Mouse (Mus musculus) heart, postnatal 25 days (tissue): Measurements from ENCODE around the gene Mon2. TPM values are rescaled to one million over a fixed set of nuclear protein-coding genes. Genes with fewer than 3 reads are reported as not detected.

ENCODE experiments used
- DNase-seq: peaks from one replicate; pipeline ENCODE4 v3.0.0; 2022; ENCODE audit warnings: low spot score
- intact Hi-C: fragments of 180-260 bp; cut with DNase I; formaldehyde crosslinking; loops from one replicate; pipeline ENCODE4 v1.15.1; 2025
- total RNA-seq, 2 experiments: library from RNA; stranded (reverse); gene quantifications; 2 replicates each; pipeline ENCODE4 v1.2.3; 2021

Gene Mon2
- total RNA-seq, 2 experiments from 2014 or later = 38.1 to 38.4 TPM

GRCm38 (mm10) chr10:122999356-122999755, 76.9 kb downstream of the Mon2 start:
- DNase-seq = no peak
- intact Hi-C loops = no loop called here

GRCm38 (mm10) chr10:122997852-122998251, 78.5 kb downstream of the Mon2 start:
- intact Hi-C loops = no loop called here
- DNase-seq = no peak

- intact Hi-C loops = no loop called here
- DNase-seq = no peak
Observed at GRCm38 (mm10) chr10:122994402-122995107, 81.8 kb downstream of the Mon2 start.

DNA sequence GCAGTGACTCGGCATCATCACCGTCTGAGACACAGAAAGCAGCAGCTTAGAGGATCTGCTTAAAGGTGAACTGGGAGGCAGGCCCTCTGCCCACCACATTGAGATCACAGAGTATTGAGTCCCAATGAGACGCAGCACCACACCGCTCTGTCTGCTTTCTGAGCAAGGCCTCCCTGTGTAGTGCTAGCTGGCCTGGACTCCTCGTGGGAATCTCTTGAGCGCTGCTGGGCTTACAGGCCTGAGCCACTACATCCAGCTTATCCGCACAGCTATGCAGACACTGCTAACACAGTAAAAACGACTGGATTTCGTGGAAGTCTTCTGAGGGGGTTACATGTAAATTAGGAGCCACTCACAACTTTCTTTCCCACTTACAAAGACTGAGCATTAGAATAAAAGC, 84.7 kb downstream of the Mon2 start:
- intact Hi-C loops = no loop called here
- no peak for DNase-seq

DNA sequence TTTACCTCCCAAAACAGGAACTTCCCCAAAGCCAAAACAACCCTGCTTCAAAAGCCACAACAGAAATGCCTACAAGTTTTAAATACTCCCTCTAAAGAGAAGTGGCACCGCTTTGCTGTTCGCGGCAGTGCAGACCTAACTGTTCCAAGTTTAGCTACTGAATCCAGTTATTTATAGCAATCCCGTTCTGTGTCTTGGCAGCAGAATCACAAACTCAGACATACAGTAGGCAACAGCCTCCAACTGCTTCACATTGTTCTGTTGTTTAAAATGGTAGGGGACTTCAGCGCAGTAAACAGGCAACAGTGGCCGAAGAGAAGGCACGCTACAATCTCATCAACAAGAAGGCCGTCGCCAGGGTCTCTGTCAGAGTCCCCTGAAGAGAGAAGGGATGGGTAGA, 85.3 kb downstream of the Mon2 start:
- intact Hi-C loops = no loop called here
- DNase-seq = no peak

DNA sequence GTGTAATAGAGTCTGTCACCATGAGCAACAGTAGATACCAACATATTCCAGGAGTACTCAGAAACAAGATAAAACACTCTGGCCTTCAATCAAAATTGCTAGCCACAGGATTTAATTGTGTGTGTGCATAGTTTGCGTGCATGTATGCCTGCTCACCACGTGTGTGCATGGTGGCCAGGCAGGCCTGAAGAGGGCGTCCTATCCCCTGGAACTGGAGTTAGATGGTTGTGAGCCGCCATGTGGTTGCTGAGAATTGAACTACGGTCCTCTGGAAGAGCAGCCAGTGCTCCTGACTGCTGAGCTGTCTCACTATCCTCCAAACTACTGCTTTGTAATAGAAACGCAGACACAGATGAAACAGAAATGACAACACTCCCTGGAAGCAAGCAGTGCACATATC, 85.7 kb downstream of the Mon2 start:
- intact Hi-C loops = no loop called here
- DNase-seq = no peak

DNA sequence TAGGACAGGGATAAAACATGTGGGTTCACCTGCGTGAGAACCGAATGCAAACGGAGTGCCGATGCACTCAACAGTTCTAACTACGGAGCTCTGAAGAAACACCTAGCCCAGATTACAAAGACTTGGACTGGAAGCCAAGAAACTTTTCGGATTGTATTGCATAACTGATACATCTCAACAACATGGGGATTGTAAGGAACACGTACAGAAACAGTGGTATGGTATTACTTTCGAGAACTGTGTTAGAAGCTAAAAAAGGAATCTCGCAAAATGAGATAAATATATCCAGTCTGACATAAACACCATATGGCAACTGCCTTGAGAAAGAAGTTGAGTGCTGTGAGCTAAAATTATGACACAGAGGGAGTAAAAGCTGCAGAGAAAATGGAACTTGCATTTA, 86.4 kb downstream of the Mon2 start:
- intact Hi-C loops = loop anchor here (5.0 kb wide), 2 partner anchors 78 to 103 kb away; no protein-coding TSS in a partner anchor
- no peak for DNase-seq

DNA sequence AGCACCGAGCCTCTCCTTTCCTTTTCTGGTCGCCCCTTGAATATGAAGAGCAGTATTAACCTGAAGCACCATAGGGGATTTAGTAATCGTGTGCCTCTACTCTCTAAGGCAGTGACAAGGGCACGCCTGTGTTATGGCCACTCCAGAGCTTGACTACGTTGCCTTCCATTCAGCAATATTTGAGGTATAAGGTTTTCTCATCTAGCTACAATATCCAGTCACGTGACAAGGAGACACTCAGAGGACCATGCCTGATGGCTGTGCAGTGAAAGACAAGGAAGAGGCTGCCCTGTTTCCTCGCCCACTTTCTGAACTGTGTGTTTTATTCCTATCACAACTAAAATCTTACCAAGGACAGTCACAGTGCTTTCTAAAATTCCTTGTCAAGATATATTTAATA, 87.9 kb downstream of the Mon2 start:
- no peak for DNase-seq
- intact Hi-C loops = loop anchor here (5.0 kb wide), 2 partner anchors 76 to 101 kb away; no protein-coding TSS in a partner anchor

GRCm38 (mm10) chr10:122987671-122988128, 88.6 kb downstream of the Mon2 start:
- intact Hi-C loops = loop anchor here (5.0 kb wide), 2 partner anchors 75 to 100 kb away; no protein-coding TSS in a partner anchor
- no peak for DNase-seq

GRCm38 (mm10) chr10:122986320-122987225, 89.7 kb downstream of the Mon2 start:
- intact Hi-C loops = loop anchor here (1.0 to 5.0 kb wide), 3 partner anchors 74 to 179 kb away; no protein-coding TSS in a partner anchor
- DNase-seq = peak; percentile 71

- DNase-seq = peak; percentile 74
- intact Hi-C loops = loop anchor here (1.0 to 5.0 kb wide), 4 partner anchors 25 to 178 kb away; no protein-coding TSS in a partner anchor
Observed at GRCm38 (mm10) chr10:122985515-122986319, 90.6 kb downstream of the Mon2 start.

DNA sequence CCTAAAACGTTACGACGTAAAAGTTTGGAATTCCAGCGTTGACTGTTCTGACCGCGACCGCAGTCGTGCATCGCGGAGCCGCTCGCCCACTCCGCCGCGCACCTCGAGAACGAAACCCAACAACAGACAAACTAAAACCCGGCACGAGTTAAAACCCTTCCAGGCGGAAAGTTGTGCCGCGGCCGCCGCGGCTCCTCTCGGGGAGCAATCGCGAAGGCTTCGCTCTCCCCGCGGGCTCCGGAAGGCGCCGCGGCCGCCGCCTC, 91.1 kb downstream of the Mon2 start:
- DNase-seq = no peak
- intact Hi-C loops = loop anchor here (2.0 to 5.0 kb wide), 3 partner anchors 24 to 98 kb away; no protein-coding TSS in a partner anchor

GRCm38 (mm10) chr10:122984531-122985251, 91.6 kb downstream of the Mon2 start:
- intact Hi-C loops = loop anchor here (2.0 to 5.0 kb wide), 3 partner anchors 24 to 97 kb away; no protein-coding TSS in a partner anchor
- no peak for DNase-seq

DNA sequence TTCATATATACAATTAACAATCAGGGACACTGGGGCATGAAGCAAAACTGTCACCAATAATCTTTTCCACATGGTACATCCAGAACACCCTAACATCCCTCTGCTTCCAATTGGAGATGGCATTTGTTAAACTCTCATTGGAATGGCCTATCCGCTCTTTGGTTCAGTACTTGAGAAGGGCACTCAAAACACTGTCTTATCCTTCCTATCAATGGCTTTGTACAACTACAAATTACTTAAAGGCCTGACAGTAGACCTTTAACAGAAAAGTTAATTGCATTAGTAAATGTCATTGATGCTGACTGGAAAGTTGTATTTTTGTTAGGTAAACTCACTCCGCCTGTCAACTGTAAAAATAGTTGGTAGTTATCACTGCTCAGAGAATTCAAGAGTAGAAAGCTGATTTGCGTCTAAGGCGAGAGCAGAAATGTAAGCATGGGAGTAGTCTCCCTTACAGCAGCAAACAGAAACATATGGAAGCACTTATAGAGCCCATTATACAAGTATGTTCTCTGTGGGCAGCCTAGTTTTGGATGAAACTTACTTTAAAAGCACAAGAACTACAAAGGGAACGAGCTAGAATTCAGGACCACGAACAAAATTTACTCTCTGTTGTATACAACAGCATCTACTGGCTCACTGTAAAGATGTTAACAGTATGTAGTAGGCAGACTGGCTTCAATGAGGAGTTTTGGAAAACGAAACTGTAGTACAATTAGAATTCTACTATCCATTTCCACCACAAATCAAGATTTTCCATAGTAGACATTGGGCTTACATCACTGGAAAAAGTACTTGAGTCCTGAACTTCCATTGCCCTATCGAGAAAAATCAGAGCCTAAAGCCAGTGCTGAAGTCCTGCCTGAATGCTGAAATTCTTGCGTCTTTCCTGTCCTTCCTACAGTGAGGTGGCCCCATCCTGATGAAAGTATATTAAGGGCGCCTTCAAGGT, 92.5 kb downstream of the Mon2 start:
- DNase-seq = no peak
- intact Hi-C loops = loop anchor here (2.0 kb wide), 1 partner anchor 23 kb away; no protein-coding TSS in a partner anchor

DNA sequence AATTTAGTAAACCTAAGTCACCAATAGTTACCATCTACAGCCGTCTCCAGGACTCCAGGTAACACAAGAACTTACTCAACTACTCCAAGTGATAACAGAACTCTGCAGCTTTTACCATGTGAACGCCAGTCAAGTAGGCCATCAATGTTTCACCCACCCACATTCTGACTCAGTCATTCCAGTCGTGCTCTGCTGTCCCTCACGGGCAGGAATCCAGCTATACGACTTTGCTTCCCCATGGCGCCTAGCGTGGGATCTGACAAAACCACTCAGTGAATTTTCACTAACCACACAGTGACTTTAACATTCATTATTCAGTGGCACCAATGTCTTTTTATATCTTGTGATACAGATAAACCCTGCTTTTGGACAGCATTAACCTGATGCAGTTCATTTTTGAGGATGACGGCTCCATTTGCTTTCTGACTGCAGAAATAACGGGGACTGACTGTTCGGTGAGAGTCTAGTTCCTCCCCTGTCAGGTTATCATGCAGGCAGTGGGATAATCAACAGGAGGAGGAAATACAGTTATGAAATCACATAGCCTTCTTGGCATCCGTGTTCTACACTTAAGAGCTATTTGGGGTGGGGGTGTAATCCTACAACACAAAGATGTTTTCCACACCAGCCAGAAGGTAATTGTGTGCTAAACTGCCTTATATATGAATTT, 93.3 kb downstream of the Mon2 start:
- DNase-seq = no peak
- intact Hi-C loops = no loop called here

DNA sequence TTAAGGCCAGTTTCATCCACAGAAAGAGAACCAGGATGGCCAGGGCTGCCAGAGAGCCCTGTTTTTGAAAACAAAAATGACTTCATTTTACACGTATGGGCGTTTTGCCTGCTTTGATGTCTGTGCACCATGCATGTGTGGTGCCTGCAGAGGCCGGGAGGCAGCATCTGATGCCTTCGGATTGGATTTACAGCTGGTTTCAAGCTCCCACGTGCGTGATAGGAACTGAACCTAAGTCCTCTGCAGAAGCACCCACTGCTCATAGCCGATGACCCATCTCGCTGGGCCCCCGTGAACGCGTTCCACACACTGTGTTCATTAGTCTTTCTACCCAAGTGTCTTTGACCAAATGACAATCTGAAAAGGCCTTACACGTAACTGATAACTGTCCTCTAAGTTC, 96.2 kb downstream of the Mon2 start:
- intact Hi-C loops = no loop called here
- DNase-seq = no peak

DNA sequence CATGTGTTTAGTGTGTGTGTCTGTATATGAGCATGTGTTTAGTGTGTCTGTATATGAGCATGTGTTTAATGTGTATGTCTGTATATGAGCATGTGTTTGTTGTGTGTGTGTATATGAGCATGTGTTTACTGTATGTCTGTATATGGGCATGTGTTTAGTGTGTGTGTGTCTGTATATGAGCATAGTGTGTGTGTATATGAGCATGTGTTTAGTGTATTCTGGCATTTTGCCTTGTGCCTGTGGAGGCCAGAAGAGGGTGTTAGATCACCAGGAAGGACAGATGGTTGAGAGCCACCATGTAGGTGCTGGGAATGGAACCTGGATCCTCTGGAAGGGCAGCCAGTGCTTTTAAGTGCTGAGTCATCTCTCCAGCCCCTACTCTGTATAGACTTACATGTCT, 96.9 kb downstream of the Mon2 start:
- intact Hi-C loops = no loop called here
- DNase-seq = no peak

- DNase-seq = no peak
- intact Hi-C loops = no loop called here
Observed at GRCm38 (mm10) chr10:122976038-122976437, 100.3 kb downstream of the Mon2 start.
